Comparison of ENCODE assay signal across 18 mouse cellular contexts in the genomic region with DNA sequence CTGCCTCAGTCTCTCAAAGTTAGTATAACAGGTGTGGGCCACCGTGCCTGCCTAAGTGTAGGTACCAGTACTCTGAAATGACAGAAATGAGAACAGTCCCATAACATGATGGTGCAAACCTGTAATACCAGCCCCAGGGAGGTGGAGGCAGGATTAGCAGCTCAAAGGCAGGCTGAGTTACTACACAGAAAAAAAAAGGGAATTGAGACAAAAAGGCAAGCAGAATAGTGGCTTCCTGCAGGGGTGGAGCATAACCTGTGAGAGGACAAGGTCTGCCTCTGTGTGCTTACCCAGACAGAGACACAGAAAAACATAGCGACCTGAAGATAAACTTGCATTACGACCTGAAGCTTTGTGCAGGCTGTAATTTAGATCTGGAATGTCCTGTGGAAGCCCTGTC. TPM values are rescaled to one million over a fixed set of nuclear protein-coding genes. Genes with fewer than 3 reads are reported as not detected.
"Had no signal": no experiment of that assay in that cellular context is flagged by ENCODE, and none has a peak within 500 bp of the region (broad histone marks: within the 10 kb centered on the region; RNA-seq: fewer than 3 reads in every experiment).

No protein-coding gene starts in this region.

- DNase-seq: kidney, adult 18-20 months; kidney, postnatal 14 days; left cerebral cortex, postnatal 4 days; lung, adult 18-20 months; lung, postnatal 10 days; lung, postnatal 4 days; right cerebral cortex, adult 18-20 months; thymus, adult 2 months had no signal

- H3K27ac ChIP-seq: kidney, embryonic 15.5 days; limb, embryonic 13.5 days; liver, embryonic 14.5 days; midbrain, embryonic 12.5 days; neural tube, embryonic 13.5 days; stomach, postnatal 0 days had no signal

- H3K4me2 ChIP-seq: kidney, embryonic 15.5 days; limb, embryonic 13.5 days; midbrain, embryonic 12.5 days; neural tube, embryonic 13.5 days had no signal

- H3K9me3 ChIP-seq: midbrain, embryonic 12.5 days; neural tube, embryonic 13.5 days had no signal

- H3K4me1 ChIP-seq: midbrain, embryonic 12.5 days; neural tube, embryonic 13.5 days had no signal

- ATAC-seq: midbrain, embryonic 16.5 days had no signal

- H3K9ac ChIP-seq: kidney, embryonic 15.5 days; limb, embryonic 13.5 days; liver, embryonic 14.5 days; midbrain, embryonic 12.5 days; neural tube, embryonic 13.5 days had no signal

- H3K27me3 ChIP-seq: limb, embryonic 13.5 days; midbrain, embryonic 12.5 days; neural tube, embryonic 13.5 days had no signal

- H3K36me3 ChIP-seq: kidney, embryonic 15.5 days; limb, embryonic 13.5 days; midbrain, embryonic 12.5 days; neural tube, embryonic 13.5 days had no signal

- H3K4me3 ChIP-seq: kidney, embryonic 15.5 days; limb, embryonic 13.5 days; midbrain, embryonic 12.5 days; neural tube, embryonic 13.5 days had no signal

RNA-seq across cellular contexts. Expression of gene Prnd, which starts 26.0 kb away (rescaled TPM):
- total RNA-seq: left cerebral cortex, adult 18-20 months; liver, adult 2 months; megakaryocyte-erythroid progenitor cell, adult 5-6 weeks had no signal
- polyA plus RNA-seq: liver, adult 2 months had no signal
